Mouse (Mus musculus): ENCODE results near the gene Jag1. TPM values are rescaled to one million over a fixed set of nuclear protein-coding genes. Genes with fewer than 3 reads are reported as not detected.

Gene Jag1
- polyA plus RNA-seq, 1 experiment from 2014 or later = 4.6 TPM

DNA sequence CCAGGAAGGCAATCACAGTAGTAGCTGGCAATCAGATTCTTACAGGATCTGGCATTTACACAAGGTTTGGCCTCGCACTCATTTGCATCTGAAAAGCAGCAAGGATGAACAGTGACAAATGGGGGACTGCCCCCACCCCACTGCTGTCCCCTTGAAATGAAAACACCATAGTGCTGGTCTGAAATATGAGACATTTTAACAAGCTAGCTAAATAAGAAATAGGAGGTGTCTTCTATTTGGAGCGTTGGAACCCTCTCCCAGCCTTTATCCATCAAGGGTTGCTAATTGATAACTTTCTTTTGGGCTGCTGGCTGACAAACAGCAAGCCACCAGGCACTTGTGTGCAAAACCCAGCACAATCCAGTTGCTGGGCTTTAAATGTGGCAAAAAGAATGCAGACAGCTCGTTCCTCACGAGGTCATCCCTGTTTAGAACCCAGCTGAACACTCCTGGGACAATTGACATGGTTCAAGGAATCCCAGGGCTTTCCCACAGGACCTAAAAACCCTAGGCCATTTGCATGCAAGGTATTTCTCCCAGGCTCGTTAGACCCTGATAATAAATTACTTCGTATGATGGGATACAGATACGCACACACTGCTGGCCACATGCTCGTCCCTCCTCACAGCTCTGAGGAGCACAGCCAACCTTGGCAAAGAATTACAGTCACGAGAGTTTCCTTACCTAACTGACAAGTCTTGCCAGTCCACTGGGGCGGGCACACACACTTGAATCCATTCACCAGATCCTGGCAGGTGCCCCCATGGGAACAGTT, 23.7 kb downstream of the Jag1 start:
- Histone ChIP-seq H3K27me3 (replicated peaks; ENCODE audit: control insufficient read depth, insufficient read depth, low read length) (no peaks in the 10 kb centered on the region), H3K4me1 (replicated peaks; ENCODE audit: control insufficient read depth, insufficient read depth, low read length) (no peaks in the 10 kb centered on the region), H3K4me2 (no peak overlapping the region), H3K9ac (ENCODE audit: low read depth, low read length) (no peak overlapping the region), H3K27ac (ENCODE audit: low read depth, low read length) (no peak overlapping the region), H3K36me3 (ENCODE audit: control insufficient read depth, insufficient read depth, low read length) (no peaks in the 10 kb centered on the region), H3K9me3 (ENCODE audit: control insufficient read depth, low read length) (no peaks in the 10 kb centered on the region), H3K4me3 (ENCODE audit: low read depth, low read length) (no peak overlapping the region)
- no peak for DNase-seq (ENCODE audit: low spot score)
- ATAC-seq (replicated peaks; ENCODE audit: low FRiP score) = no peak
- WGBS = 60% methylated on average over 10 of the region's 10 CpGs

DNA sequence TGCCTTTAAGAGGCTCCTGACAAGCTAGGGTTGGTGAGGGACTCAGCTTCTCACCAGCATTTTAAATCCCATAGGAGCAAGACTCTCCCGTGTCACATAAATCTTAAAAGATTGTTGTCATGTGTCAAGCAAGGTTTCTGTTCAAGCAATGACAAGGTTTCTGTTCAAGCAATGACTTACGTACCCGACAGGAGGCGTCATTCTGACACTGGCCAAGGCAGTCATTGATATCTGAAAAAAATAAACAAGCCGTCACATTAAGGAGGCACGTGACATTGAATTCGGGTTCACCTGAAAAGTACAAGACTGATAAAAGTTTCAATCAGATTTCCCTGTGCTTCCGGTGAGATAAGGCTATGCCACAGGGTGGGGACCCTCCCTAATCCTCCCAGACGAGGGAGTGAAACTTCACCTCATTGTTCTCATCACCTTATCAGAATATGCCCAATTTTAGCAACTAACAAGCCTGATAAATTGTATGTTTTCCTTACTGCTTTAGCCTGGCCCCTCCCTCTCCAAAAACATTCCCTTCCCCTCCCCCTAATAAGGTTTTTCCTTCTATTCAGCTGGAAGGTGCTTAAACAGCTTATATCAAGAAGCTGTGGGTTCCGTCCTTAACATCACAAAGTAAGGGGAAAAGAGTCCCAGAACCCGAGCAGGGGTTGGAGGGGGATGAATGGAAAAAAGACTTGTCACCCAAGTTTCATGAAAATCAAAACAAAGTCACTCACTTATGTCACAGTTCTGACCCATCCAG, 24.5 kb downstream of the Jag1 start:
- no peak overlapping the region for H3K9ac ChIP-seq (ENCODE audit: low read depth, low read length)
- no peak overlapping the region for H3K27ac ChIP-seq (ENCODE audit: low read depth, low read length)
- no peak for ATAC-seq (replicated peaks; ENCODE audit: low FRiP score)
- 64% methylated on average over 11 of the region's 11 CpGs for WGBS
- H3K36me3 ChIP-seq (ENCODE audit: control insufficient read depth, insufficient read depth, low read length) = no peaks in the 10 kb centered on the region
- no peak overlapping the region for H3K4me2 ChIP-seq
- DNase-seq (ENCODE audit: low spot score) = no peak
- H3K4me1 ChIP-seq (replicated peaks; ENCODE audit: control insufficient read depth, insufficient read depth, low read length) = no peaks in the 10 kb centered on the region
- H3K27me3 ChIP-seq (replicated peaks; ENCODE audit: control insufficient read depth, insufficient read depth, low read length) = no peaks in the 10 kb centered on the region
- H3K4me3 ChIP-seq (ENCODE audit: low read depth, low read length) = no peak overlapping the region
- H3K9me3 ChIP-seq (ENCODE audit: control insufficient read depth, low read length) = no peaks in the 10 kb centered on the region

DNA sequence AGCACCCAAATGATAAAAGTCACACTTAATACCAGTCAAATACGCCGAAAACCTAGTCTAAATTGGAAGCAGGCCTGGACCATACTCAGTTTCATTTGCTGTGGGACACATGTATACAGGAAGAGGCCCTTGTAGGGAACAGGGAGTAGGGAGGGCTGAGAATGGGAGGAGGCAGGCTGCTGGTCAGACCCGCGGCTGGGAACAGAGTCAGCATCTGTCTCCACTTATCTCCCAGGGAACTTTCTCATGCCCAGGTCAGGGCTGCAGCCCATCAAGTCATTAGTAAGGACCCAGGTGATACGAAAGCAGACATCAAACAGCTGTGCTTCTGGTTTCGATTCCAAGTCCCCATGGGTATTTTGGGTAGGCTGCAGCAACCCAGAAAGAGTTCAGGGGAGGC, 28.7 kb downstream of the Jag1 start:
- no peak overlapping the region for H3K4me3 ChIP-seq (ENCODE audit: low read depth, low read length)
- no peak overlapping the region for H3K4me2 ChIP-seq
- ATAC-seq (replicated peaks; ENCODE audit: low FRiP score) (no peak), DNase-seq (ENCODE audit: low spot score) (no peak)
- H3K4me1 ChIP-seq (replicated peaks; ENCODE audit: control insufficient read depth, insufficient read depth, low read length) = no peaks in the 10 kb centered on the region
- no peak overlapping the region for H3K9ac ChIP-seq (ENCODE audit: low read depth, low read length)
- no peaks in the 10 kb centered on the region for H3K9me3 ChIP-seq (ENCODE audit: control insufficient read depth, low read length)
- H3K36me3 ChIP-seq (ENCODE audit: control insufficient read depth, insufficient read depth, low read length) = no peaks in the 10 kb centered on the region
- no peaks in the 10 kb centered on the region for H3K27me3 ChIP-seq (replicated peaks; ENCODE audit: control insufficient read depth, insufficient read depth, low read length)
- 66% methylated on average over 6 of the region's 6 CpGs for WGBS
- no peak overlapping the region for H3K27ac ChIP-seq (ENCODE audit: low read depth, low read length)

DNA sequence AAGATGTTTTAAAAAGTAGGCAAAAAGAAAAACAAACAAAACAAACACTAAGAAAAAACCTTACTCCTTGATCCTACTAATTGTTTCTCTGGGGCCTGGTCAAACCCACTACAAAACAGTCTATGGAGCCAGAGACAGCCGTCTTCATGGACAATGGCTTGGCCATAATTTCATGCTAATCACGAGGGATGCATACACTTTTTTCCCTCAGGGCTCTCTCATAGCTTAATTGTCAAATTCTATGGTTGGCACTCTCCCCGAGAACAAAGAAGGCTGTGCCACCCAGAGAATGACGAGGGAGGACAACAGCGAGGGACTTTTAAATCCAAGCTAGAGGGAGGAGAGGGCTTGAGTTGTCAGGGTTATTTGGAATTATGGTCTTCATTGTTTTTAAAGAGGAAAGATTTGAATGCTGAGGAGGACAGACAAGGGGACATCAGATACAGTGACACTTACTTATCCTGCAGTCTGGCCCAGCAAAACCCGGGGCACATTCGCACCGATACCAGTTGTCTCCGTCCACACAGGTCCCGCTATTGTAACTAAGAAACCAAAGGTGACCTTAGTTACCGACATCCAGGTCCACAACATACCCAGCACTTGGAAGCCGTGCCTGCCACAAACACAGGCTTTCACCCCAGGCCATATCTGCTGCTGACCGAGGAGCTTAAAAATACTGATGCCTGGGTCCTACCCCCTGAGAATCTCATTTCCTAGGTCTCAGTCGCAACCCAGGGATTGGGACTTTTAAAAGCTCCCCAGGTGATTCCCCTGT, 29.6 kb downstream of the Jag1 start:
- Histone ChIP-seq H3K27ac (ENCODE audit: low read depth, low read length) (no peak overlapping the region), H3K9ac (ENCODE audit: low read depth, low read length) (no peak overlapping the region), H3K36me3 (ENCODE audit: control insufficient read depth, insufficient read depth, low read length) (no peaks in the 10 kb centered on the region), H3K4me1 (replicated peaks; ENCODE audit: control insufficient read depth, insufficient read depth, low read length) (no peaks in the 10 kb centered on the region), H3K4me3 (ENCODE audit: low read depth, low read length) (no peak overlapping the region), H3K4me2 (no peak overlapping the region), H3K27me3 (replicated peaks; ENCODE audit: control insufficient read depth, insufficient read depth, low read length) (no peaks in the 10 kb centered on the region), H3K9me3 (ENCODE audit: control insufficient read depth, low read length) (no peaks in the 10 kb centered on the region)
- 87% methylated on average over 14 of the region's 14 CpGs for WGBS
- DNase-seq (ENCODE audit: low spot score) (no peak), ATAC-seq (replicated peaks; ENCODE audit: low FRiP score) (no peak)

DNA sequence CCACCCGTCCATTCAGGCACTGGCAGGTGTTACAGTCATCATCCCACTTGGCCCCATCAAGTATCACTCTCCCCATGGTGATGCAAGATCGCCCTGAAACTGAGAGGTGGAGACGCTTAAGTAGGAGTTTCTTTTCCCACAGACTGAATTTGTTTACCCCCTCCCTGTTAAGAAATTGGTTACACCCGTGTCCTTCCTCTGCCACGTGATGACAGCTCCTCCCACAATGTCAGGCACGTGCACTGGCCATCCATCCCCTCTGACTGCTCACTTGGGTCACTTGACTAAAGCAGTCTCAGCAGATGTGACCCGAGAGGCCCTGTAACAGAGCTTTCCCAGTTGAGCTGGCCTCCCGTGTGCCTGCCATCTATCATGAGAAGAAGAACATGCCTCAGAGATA, 31.2 kb downstream of the Jag1 start:
- no peaks in the 10 kb centered on the region for H3K9me3 ChIP-seq (ENCODE audit: control insufficient read depth, low read length)
- WGBS = 73% methylated on average over 8 of the region's 8 CpGs
- H3K4me2 ChIP-seq = no peak overlapping the region
- DNase-seq (ENCODE audit: low spot score) (no peak), ATAC-seq (replicated peaks; ENCODE audit: low FRiP score) (no peak)
- H3K9ac ChIP-seq (ENCODE audit: low read depth, low read length) = no peak overlapping the region
- no peaks in the 10 kb centered on the region for H3K4me1 ChIP-seq (replicated peaks; ENCODE audit: control insufficient read depth, insufficient read depth, low read length)
- no peak overlapping the region for H3K27ac ChIP-seq (ENCODE audit: low read depth, low read length)
- no peaks in the 10 kb centered on the region for H3K36me3 ChIP-seq (ENCODE audit: control insufficient read depth, insufficient read depth, low read length)
- no peaks in the 10 kb centered on the region for H3K27me3 ChIP-seq (replicated peaks; ENCODE audit: control insufficient read depth, insufficient read depth, low read length)
- H3K4me3 ChIP-seq (ENCODE audit: low read depth, low read length) = no peak overlapping the region

DNA sequence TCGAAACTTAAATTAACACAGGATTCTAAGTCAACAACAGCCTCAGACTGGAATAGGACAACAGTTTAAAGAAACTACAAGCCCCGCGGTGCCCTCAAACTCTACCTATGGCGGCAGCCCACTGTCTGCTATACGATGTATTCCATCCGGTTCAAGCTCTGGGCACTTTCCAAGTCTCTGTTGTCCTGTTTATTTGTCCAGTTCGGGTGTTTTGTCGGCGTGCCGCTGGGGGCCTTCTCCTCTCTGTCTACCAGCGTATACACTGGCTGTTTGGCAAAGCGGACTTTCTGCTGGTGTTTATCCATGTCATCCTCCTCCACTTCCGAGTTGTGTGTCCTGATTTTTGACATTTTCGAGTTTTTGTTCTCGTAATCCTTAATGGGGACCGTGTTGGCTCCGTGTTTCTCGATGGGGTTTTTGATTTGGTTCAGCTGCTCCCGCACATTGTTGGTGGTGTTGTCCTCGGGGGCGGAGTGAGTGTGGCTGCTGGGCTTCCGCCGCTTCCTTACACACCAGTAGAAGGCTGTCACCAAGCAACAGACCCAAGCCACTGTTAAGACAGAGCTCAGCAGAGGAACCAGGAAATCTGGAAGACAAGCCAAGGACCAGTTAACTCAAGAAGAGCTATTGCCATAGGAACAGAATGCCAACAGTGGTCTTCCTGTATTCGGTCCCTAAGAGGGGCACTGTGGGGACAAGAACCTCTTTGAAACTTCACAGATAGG, 33.4 kb downstream of the Jag1 start:
- no peak for ATAC-seq (replicated peaks; ENCODE audit: low FRiP score)
- H3K9me3 ChIP-seq (ENCODE audit: control insufficient read depth, low read length) = no peaks in the 10 kb centered on the region
- WGBS = 90% methylated on average over 24 of the region's 24 CpGs
- no peak for DNase-seq (ENCODE audit: low spot score)
- no peak overlapping the region for H3K4me3 ChIP-seq (ENCODE audit: low read depth, low read length)
- no peak overlapping the region for H3K4me2 ChIP-seq
- no peak overlapping the region for H3K27ac ChIP-seq (ENCODE audit: low read depth, low read length)
- H3K36me3 ChIP-seq (ENCODE audit: control insufficient read depth, insufficient read depth, low read length) = no peaks in the 10 kb centered on the region
- no peak overlapping the region for H3K9ac ChIP-seq (ENCODE audit: low read depth, low read length)
- H3K4me1 ChIP-seq (replicated peaks; ENCODE audit: control insufficient read depth, insufficient read depth, low read length) = no peaks in the 10 kb centered on the region
- no peaks in the 10 kb centered on the region for H3K27me3 ChIP-seq (replicated peaks; ENCODE audit: control insufficient read depth, insufficient read depth, low read length)

DNA sequence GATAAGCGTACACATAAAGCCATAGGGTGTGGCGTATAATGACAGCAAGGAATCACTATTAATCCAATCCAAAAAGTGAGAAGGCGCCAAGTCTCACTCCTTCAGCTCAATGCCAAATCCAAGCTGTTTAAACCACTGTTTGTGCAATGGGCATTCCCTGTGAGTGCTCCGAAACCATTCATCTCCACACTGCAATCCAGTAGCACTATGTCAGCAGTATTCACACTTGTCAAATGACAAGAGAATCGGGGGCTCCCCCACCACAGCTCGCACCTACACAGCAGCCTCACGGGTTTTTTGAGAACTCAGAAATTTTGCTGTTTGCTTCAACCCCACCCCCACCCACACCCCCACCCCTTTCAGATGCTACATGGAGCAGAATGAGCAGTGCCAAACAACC, 35.4 kb downstream of the Jag1 start:
- H3K9me3 ChIP-seq (ENCODE audit: control insufficient read depth, low read length) = no peaks in the 10 kb centered on the region
- H3K4me2 ChIP-seq = no peak overlapping the region
- H3K36me3 ChIP-seq (ENCODE audit: control insufficient read depth, insufficient read depth, low read length) = no peaks in the 10 kb centered on the region
- H3K9ac ChIP-seq (ENCODE audit: low read depth, low read length) = no peak overlapping the region
- DNase-seq (ENCODE audit: low spot score) = no peak
- WGBS = 82% methylated on average over 7 of the region's 7 CpGs
- H3K27ac ChIP-seq (ENCODE audit: low read depth, low read length) = no peak overlapping the region
- no peak for ATAC-seq (replicated peaks; ENCODE audit: low FRiP score)
- H3K4me3 ChIP-seq (ENCODE audit: low read depth, low read length) = no peak overlapping the region
- no peaks in the 10 kb centered on the region for H3K27me3 ChIP-seq (replicated peaks; ENCODE audit: control insufficient read depth, insufficient read depth, low read length)
- H3K4me1 ChIP-seq (replicated peaks; ENCODE audit: control insufficient read depth, insufficient read depth, low read length) = no peaks in the 10 kb centered on the region

DNA sequence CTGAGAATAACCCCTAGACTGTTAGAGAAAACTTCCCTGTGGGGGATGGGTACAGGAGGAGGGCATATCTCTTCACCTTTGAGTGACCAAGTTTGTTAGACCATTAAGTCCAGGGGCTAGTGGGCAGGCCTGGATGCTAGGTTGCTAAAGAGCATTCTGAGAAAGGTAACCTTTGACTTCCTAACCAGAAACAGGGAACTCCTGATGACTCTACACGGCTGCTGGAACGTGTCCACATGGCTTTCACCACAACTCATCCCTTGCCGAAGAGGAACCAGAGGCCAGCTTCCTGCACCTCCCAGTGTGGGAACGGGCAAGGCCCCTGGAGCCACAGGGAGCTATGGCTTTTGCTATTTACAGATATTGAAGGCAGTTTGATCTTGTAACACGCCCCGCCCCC, 36.0 kb downstream of the Jag1 start:
- DNase-seq (ENCODE audit: low spot score) = no peak
- Histone ChIP-seq H3K36me3 (ENCODE audit: control insufficient read depth, insufficient read depth, low read length) (no peaks in the 10 kb centered on the region), H3K9ac (ENCODE audit: low read depth, low read length) (no peak overlapping the region), H3K27ac (ENCODE audit: low read depth, low read length) (no peak overlapping the region), H3K4me1 (replicated peaks; ENCODE audit: control insufficient read depth, insufficient read depth, low read length) (no peaks in the 10 kb centered on the region), H3K9me3 (ENCODE audit: control insufficient read depth, low read length) (no peaks in the 10 kb centered on the region), H3K4me2 (no peak overlapping the region), H3K27me3 (replicated peaks; ENCODE audit: control insufficient read depth, insufficient read depth, low read length) (no peaks in the 10 kb centered on the region), H3K4me3 (ENCODE audit: low read depth, low read length) (no peak overlapping the region)
- no peak for ATAC-seq (replicated peaks; ENCODE audit: low FRiP score)
- WGBS = 70% methylated on average over 6 of the region's 6 CpGs

All from liver, embryonic 11.5 days (tissue).